ENCODE assay signal across 17 mouse cellular contexts in the genomic region with DNA sequence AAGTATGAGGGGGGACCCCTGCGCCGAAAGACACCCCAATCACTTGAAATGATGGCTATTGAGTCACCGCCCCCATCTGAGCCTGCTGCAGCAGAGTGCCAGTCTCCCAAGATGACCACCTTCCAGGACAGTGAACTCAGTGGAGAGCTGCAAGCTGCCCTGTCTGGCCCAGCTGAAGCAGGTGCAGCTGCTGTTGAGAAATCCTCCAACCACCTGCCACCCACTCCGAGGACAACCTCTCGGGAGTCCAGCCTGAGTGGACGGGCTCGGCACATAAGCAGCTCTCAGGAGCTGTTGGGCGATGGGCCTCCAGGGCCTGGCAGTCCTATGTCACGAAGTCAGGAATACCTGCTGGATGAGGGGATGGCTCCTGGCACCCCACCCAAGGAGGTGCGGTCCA. TPM values are rescaled to one million over a fixed set of nuclear protein-coding genes. Genes with fewer than 3 reads are reported as not detected.
"Had no signal": no experiment of that assay in that cellular context is flagged by ENCODE, and none has a peak within 500 bp of the region (broad histone marks: within the 10 kb centered on the region; RNA-seq: fewer than 3 reads in every experiment).

No protein-coding gene starts in this region.

- DNase-seq: lung, adult 18-20 months; lung, embryonic 14.5 days; lung, postnatal 10 days; lung, postnatal 4 days; midbrain, embryonic 14.5 days; right cerebral cortex, postnatal 25 days; thymus, adult 2 months; thymus, postnatal 25 days had no signal

- H3K4me3 ChIP-seq: midbrain, embryonic 10.5 days; midbrain, embryonic 12.5 days; neural tube, embryonic 12.5 days; stomach, embryonic 15.5 days had no signal

- H3K27ac ChIP-seq: liver, embryonic 14.5 days; midbrain, embryonic 10.5 days; midbrain, embryonic 12.5 days; neural tube, embryonic 12.5 days; stomach, embryonic 15.5 days; stomach, postnatal 0 days had no signal

RNA-seq across cellular contexts. Expression of a gene that starts 15.7 kb away (rescaled TPM):
- total RNA-seq: megakaryocyte, adult 5-6 weeks; megakaryocyte-erythroid progenitor cell, adult 5-6 weeks; neutrophil, adult 5-6 weeks had no signal

RNA-seq across cellular contexts. Expression of a gene that starts 29.9 kb away (rescaled TPM):
- total RNA-seq: neutrophil, adult 5-6 weeks had no signal

RNA-seq across cellular contexts. Expression of a gene that starts 30.4 kb away (rescaled TPM):
- total RNA-seq: megakaryocyte-erythroid progenitor cell, adult 5-6 weeks; neutrophil, adult 5-6 weeks had no signal
